Mouse (Mus musculus): ENCODE measurements around the gene Park7.
A peak's percentile ranks its signal among the peaks of the same experiment; 100 is the strongest.

Gene Park7

GRCm38 (mm10) chr4:150872139-150872651 lies 42.0 kb downstream of the Park7 start:
- DNase-seq = peak; percentile 35

- DNase-seq = peak; percentile 48
These were observed 42.7 kb downstream of the Park7 start for GRCm38 (mm10) chr4:150871392-150872138.

- DNase-seq = no peak
These were observed 43.3 kb downstream of the Park7 start for GRCm38 (mm10) chr4:150870963-150871391.

GRCm38 (mm10) chr4:150869276-150870197 lies 44.7 kb downstream of the Park7 start:
- no peak for DNase-seq

GRCm38 (mm10) chr4:150868859-150869258 lies 45.4 kb downstream of the Park7 start:
- no peak for DNase-seq

- no peak for DNase-seq
These were observed 46.1 kb downstream of the Park7 start for GRCm38 (mm10) chr4:150868161-150868560.

GRCm38 (mm10) chr4:150866494-150866893 lies 47.7 kb downstream of the Park7 start:
- no peak for DNase-seq

GRCm38 (mm10) chr4:150866069-150866468 lies 48.2 kb downstream of the Park7 start:
- DNase-seq = no peak

GRCm38 (mm10) chr4:150865371-150865770 lies 48.9 kb downstream of the Park7 start:
- no peak for DNase-seq

GRCm38 (mm10) chr4:150862626-150863375 lies 51.4 kb downstream of the Park7 start:
- DNase-seq = no peak

- no peak for DNase-seq
These were observed 53.1 kb downstream of the Park7 start for GRCm38 (mm10) chr4:150861161-150861560.

- no peak for DNase-seq
These were observed 53.7 kb downstream of the Park7 start for GRCm38 (mm10) chr4:150860526-150860925.

GRCm38 (mm10) chr4:150855346-150855745 lies 58.9 kb downstream of the Park7 start:
- no peak for DNase-seq

GRCm38 (mm10) chr4:150854839-150855246 lies 59.4 kb downstream of the Park7 start:
- peak; percentile 98 for DNase-seq

- no peak for DNase-seq
These were observed 60.4 kb downstream of the Park7 start, which contains the start of gene Errfi1 for GRCm38 (mm10) chr4:150853680-150854461. Gene Errfi1, plus strand, starts transcription at chr4:150853919.

- no peak for DNase-seq
These were observed 61.8 kb downstream of the Park7 start for GRCm38 (mm10) chr4:150852479-150852878.

- no peak for DNase-seq
These were observed 62.2 kb downstream of the Park7 start for GRCm38 (mm10) chr4:150852045-150852444.

- DNase-seq = no peak
These were observed 63.3 kb downstream of the Park7 start for GRCm38 (mm10) chr4:150850893-150851292.

GRCm38 (mm10) chr4:150849964-150850363 lies 64.3 kb downstream of the Park7 start:
- no peak for DNase-seq

Measured in embryo, embryonic 11 days (tissue).